In genomic region chr9:14805714-14806113, GRCm38 (mm10) we compare ENCODE assay signal across 26 mouse cellular contexts. TPM values are rescaled to one million over a fixed set of nuclear protein-coding genes. Genes with fewer than 3 reads are reported as not detected.
"Had no signal": no experiment of that assay in that cellular context is flagged by ENCODE, and none has a peak within 500 bp of the region (broad histone marks: within the 10 kb centered on the region; RNA-seq: fewer than 3 reads in every experiment).

No protein-coding gene starts in this region.

- DNase-seq: kidney, adult 9 months; kidney, postnatal 25 days; layer of hippocampus, adult 9-11 months; liver; lung, adult 18-20 months; lung, postnatal 10 days; lung, postnatal 36 days; thymus, postnatal 25 days had no signal

- H3K9me3 ChIP-seq: limb, embryonic 10.5 days; limb, embryonic 13.5 days; liver, embryonic 12.5 days; liver, embryonic 15.5 days; lung, embryonic 15.5 days; megakaryocyte, embryonic 14.5 days; midbrain, embryonic 10.5 days; midbrain, embryonic 13.5 days; stomach, embryonic 15.5 days had no signal

- H3K27ac ChIP-seq: kidney, postnatal 0 days; layer of hippocampus, adult 2 months; limb, embryonic 10.5 days; limb, embryonic 13.5 days; liver, embryonic 12.5 days; liver, embryonic 15.5 days; lung, embryonic 15.5 days; midbrain, embryonic 10.5 days; midbrain, embryonic 13.5 days; stomach, embryonic 15.5 days had no signal

- H3K27me3 ChIP-seq: limb, embryonic 13.5 days; liver, embryonic 12.5 days; liver, embryonic 15.5 days; lung, embryonic 15.5 days; megakaryocyte, embryonic 14.5 days; midbrain, embryonic 13.5 days; stomach, embryonic 15.5 days had no signal

- H3K4me1 ChIP-seq: limb, embryonic 10.5 days; limb, embryonic 13.5 days; liver, embryonic 12.5 days; liver, embryonic 15.5 days; lung, embryonic 15.5 days; midbrain, embryonic 10.5 days; midbrain, embryonic 13.5 days; stomach, embryonic 15.5 days had no signal

- H3K4me3 ChIP-seq: layer of hippocampus, adult 2 months; limb, embryonic 10.5 days; limb, embryonic 13.5 days; liver, embryonic 12.5 days; liver, embryonic 15.5 days; lung, embryonic 15.5 days; megakaryocyte, embryonic 14.5 days; midbrain, embryonic 10.5 days; midbrain, embryonic 13.5 days; stomach, embryonic 15.5 days had no signal

- H3K4me2 ChIP-seq: limb, embryonic 13.5 days; liver, embryonic 12.5 days; liver, embryonic 15.5 days; lung, embryonic 15.5 days; midbrain, embryonic 13.5 days; stomach, embryonic 15.5 days had no signal

- H3K9ac ChIP-seq: limb, embryonic 13.5 days; liver, embryonic 12.5 days; liver, embryonic 15.5 days; lung, embryonic 15.5 days; midbrain, embryonic 13.5 days; stomach, embryonic 15.5 days had no signal

- ATAC-seq: liver, embryonic 12.5 days; midbrain, embryonic 13.5 days; midbrain, embryonic 16.5 days had no signal

RNA-seq across cellular contexts. Expression of gene 1700012B09Rik, which starts 34.9 kb away (rescaled TPM):
- total RNA-seq: left cerebral cortex, adult 18-20 months; left cerebral cortex, postnatal 25 days; monocyte, adult 5-6 weeks had no signal
- polyA plus RNA-seq: kidney, postnatal 0 days; large intestine, adult 2 months; limb, embryonic 10.5 days; liver, embryonic 12.5 days; liver, embryonic 15.5 days; neural tube, embryonic 11.5 days; stomach, embryonic 15.5 days; urinary bladder, adult 2 months had no signal

RNA-seq across cellular contexts. Expression of gene Gpr83, which starts 54.3 kb away (rescaled TPM):
- total RNA-seq: monocyte, adult 5-6 weeks had no signal
- polyA plus RNA-seq: urinary bladder, adult 2 months had no signal
